Mouse (Mus musculus) midbrain, embryonic 14.5 days (tissue): ENCODE results near the gene Adgre5. TPM values are rescaled to one million over a fixed set of nuclear protein-coding genes. Genes with fewer than 3 reads are reported as not detected.

Experiments used
- ATAC-seq: fragments of 200-750 bp; cut with Nextera tagmentation; 2 replicates; pipeline ENCODE4 v1.8.0; 2017; ENCODE audit warnings: moderate number of reproducible peaks, moderate library complexity; ENCODE audit not compliant: low FRiP score, low TSS enrichment
- DNase-seq: peaks from one replicate; pipeline ENCODE4 v3.0.0-alpha.2; 2015
- H3K27ac ChIP-seq: fragments of 300-500 bp; sonication (generic); replicated peaks from 2 replicates; pipeline ENCODE4 v1.5.1; 2014; ENCODE audit warnings: mild to moderate bottlenecking, low read depth, low read length, moderate library complexity
- H3K27me3 ChIP-seq: fragments of 300-500 bp; sonication (generic); 2 replicates; pipeline ENCODE4 v1.6.1; 2014; ENCODE audit warnings: low read length, control low read depth, mixed read lengths; ENCODE audit not compliant: control insufficient read depth, insufficient read depth
- H3K36me3 ChIP-seq: fragments of 300-500 bp; sonication (generic); 2 replicates; pipeline ENCODE4 v1.6.1; 2014; ENCODE audit warnings: low read length, control low read depth; ENCODE audit not compliant: control insufficient read depth, insufficient read depth
- H3K4me1 ChIP-seq: fragments of 300-500 bp; sonication (generic); 2 replicates; pipeline ENCODE4 v1.6.1; 2014; ENCODE audit warnings: mild to moderate bottlenecking, antibody characterized with exemption, low read length, control low read depth; ENCODE audit not compliant: control insufficient read depth, insufficient read depth
- H3K4me2 ChIP-seq: fragments of 300-500 bp; sonication (generic); 2 replicates; pipeline ENCODE4 v1.6.1; 2014; ENCODE audit warnings: mild to moderate bottlenecking, low read length, moderate library complexity
- H3K4me3 ChIP-seq: fragments of 300-500 bp; sonication (generic); replicated peaks from 2 replicates; pipeline ENCODE4 v1.5.1; 2014; ENCODE audit warnings: low read depth, low read length
- H3K9ac ChIP-seq: fragments of 300-500 bp; sonication (generic); replicated peaks from 2 replicates; pipeline ENCODE4 v1.6.1; 2014; ENCODE audit warnings: mild to moderate bottlenecking, low read length, moderate library complexity
- H3K9me3 ChIP-seq: fragments of 300-500 bp; sonication (generic); 2 replicates; pipeline ENCODE4 v1.6.1; 2016; ENCODE audit warnings: low read length, control low read depth, mixed read lengths; ENCODE audit not compliant: control insufficient read depth
- WGBS: fragments of 180-500 bp; shearing (Covaris S2); extraction: QIAGEN DNeasy Blood & Tissue Kit; methylation state at CpG from one replicate; pipeline ENCODE4 v1.1.7; 2014; 5-methylcytosine and 5-hydroxymethylcytosine counted together
- polyA plus RNA-seq: library from polyadenylated mRNA; unstranded; fragments of >200 nt; fragmentation: Nextera tagmentation; extraction: Ambion mirVana; gene quantifications from 2 replicates; pipeline ENCODE4 v1.2.1, GENCODE M21; 2014

The Adgre5 gene
- polyA plus RNA-seq, 1 experiment from 2014 or later, result 12.3 TPM

DNA sequence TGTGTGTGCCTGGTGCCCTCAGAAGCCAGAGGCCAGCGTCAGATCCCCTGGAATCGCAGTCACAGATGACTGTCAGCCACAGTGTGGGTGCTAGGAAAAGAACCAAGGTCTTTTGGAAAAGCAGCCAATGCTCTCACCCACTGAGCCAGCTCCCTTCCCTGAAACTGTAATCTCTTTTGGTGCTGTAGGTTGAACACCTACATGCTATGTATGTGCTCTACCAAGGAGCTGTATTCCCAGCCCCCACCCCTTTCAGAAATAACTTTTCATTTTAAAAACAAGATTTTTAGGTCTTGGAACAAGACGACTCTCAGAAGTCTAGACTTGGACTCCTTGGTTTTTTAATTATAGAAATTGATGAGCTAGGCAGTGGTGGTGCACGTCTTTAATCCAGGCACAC lies 37.7 kb downstream of the Adgre5 start:
- Histone ChIP-seq H3K36me3 (no peaks in the 10 kb centered on the region), H3K4me3 (no peak overlapping the region), H3K27ac (no peak overlapping the region), H3K27me3 (no peaks in the 10 kb centered on the region), H3K4me2 (no peak overlapping the region), H3K9ac (no peak overlapping the region), H3K4me1 (0 out of 2 replicates have a peak, but pooled peaks cover 3% of the 10 kb centered on the region), H3K9me3 (no peaks in the 10 kb centered on the region)
- no peak for ATAC-seq
- DNase-seq, result no peak
- WGBS, result 86% methylated on average over 4 of the region's 4 CpGs

DNA sequence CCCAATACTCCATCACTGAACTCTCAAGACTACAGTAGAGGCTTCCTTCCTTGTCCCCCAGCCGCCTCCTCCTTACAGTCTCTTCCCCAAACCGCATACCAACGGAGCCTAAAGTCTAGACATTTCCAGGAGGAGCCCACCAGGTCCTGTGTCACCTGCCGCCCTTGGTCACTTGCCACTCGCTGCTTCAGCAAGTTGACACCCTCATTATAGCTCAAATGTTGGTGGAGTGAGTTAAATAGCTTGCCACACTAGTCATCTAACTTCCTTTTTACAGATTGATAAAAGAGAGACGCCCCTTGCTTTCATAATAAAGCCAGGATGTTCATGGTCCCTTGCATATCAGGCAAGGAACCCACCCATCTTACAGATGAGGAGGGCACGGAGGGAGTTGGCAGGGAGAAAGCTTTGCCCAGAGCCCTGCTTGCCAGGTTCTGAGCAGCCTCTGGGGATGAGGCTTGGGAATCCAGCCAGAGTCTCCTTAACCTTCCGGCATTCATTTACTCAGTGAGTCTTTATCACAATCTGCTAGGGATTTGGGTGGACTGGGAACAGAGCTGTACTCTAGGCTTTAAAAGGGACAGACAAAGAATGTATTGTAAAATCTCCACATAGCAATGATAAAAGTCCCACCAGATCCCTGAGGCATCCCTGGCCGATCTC lies 40.6 kb downstream of the Adgre5 start:
- Histone ChIP-seq H3K4me1 (peaks cover 11% of the 10 kb centered on the region; the same call in 1 of the 2 replicates), H3K9ac (0 out of 2 replicates have a peak overlapping the region, but pooled peaks have one; percentile 1), H3K9me3 (no peaks in the 10 kb centered on the region), H3K36me3 (no peaks in the 10 kb centered on the region), H3K27ac (no peak overlapping the region), H3K27me3 (no peaks in the 10 kb centered on the region), H3K4me2 (no peak overlapping the region), H3K4me3 (no peak overlapping the region)
- ATAC-seq (no peak), DNase-seq (no peak)
- 85% methylated on average over 9 of the region's 9 CpGs for WGBS

DNA sequence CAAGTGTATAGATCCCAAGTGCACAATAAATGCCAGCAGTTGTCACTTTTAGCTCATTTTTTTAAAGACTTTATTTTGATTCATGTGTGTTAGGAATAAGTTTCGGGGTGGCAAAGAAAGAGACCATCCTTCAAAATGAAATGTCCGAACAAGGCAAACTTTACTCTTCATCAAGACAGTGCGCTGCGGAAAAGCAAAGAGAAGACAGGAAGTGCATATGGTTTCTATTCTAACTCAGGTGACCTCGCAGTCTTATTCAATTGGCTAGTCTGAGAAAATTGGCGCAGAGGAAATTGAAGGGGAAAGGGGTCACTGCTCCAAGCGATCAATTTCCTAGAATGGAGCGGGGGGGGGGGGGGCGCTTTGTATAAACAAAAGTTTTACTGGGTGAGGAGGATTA lies 41.6 kb downstream of the Adgre5 start:
- Histone ChIP-seq H3K4me2 (peak overlapping the region; percentile 89), H3K27ac (no peak overlapping the region; the same call in 1 of the 2 replicates), H3K9ac (peak overlapping the region; percentile 95), H3K4me1 (peaks cover 11% of the 10 kb centered on the region; the same call in 1 of the 2 replicates), H3K27me3 (no peaks in the 10 kb centered on the region), H3K36me3 (no peaks in the 10 kb centered on the region), H3K9me3 (no peaks in the 10 kb centered on the region), H3K4me3 (peak overlapping the region; percentile 83)
- DNase-seq (peak; percentile 15), ATAC-seq (no peak)
- 48% methylated on average over 9 of the region's 9 CpGs for WGBS

GRCm38 (mm10) chr8:83698661-83699453 lies 42.3 kb downstream of the Adgre5 start, which contains the start of gene Pkn1:
Pkn1 (minus strand) TSS chr8:83699179.
- Histone ChIP-seq H3K4me2 (peak within 1 kb of the TSS; percentile 89), H3K9ac (peak within 1 kb of the TSS; percentile 95), H3K9me3 (no peaks in the 10 kb centered on the region), H3K4me1 (peaks cover 11% of the 10 kb centered on the region; the same call in 1 of the 2 replicates), H3K36me3 (no peaks in the 10 kb centered on the region), H3K27ac (peak within 1 kb of the TSS; percentile 76), H3K4me3 (peak within 1 kb of the TSS; percentile 83), H3K27me3 (no peaks in the 10 kb centered on the region)
- under 1% methylated on average over 71 of the region's 85 CpGs for WGBS
- ATAC-seq (peak; percentile 89), DNase-seq (peak; percentile 87)

GRCm38 (mm10) chr8:83698291-83698660 lies 42.9 kb downstream of the Adgre5 start:
- H3K9me3 ChIP-seq, result no peaks in the 10 kb centered on the region

DNA sequence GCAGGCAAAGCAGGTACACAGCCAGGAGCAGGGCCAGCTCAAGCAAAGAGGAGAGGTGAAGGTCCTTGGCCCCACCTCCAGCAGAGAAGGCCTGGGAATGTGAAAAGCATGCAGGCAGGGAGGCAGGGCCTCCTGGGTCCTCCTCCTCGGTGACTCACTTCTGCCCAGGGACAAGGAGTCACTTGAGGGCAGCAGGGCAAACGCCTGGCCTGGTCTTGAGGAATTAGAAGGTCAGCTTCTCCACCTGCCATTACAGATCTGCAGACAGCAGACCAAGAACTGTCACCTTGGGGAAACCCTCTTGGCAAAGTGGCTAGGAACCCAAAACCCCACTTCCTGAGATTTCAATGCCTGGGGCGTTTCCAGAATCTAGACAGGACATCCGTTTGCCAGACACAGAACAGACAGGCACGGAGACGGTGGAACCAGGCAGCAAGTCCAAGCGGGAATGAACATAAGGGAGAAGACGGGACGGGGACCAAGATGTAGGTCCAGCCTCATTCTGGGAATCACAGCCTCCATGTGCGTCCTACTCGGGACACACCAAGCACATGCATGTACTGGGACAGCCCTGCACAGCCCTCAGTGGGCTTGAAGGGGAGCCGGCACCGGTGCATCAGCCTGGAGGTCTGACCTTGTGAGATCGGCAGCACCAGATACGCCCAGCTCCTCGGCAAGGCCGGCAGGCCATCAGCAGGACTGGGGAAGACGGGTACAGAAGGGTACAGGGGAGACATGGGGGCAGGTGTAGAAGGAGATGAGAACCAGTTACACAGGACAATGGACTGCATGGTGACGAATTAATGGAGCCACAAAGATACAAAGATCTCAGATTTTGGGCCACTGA lies 43.5 kb downstream of the Adgre5 start:
- Histone ChIP-seq H3K27ac (peak overlapping the region; percentile 76; the same call in 1 of the 2 replicates), H3K36me3 (peaks cover 3% of the 10 kb centered on the region; the same call in 1 of the 2 replicates), H3K9ac (peak overlapping the region; percentile 95), H3K4me2 (peak overlapping the region; percentile 89), H3K9me3 (no peaks in the 10 kb centered on the region), H3K27me3 (no peaks in the 10 kb centered on the region), H3K4me3 (peak overlapping the region; percentile 83), H3K4me1 (peaks cover 11% of the 10 kb centered on the region; the same call in 1 of the 2 replicates)
- WGBS, result 64% methylated on average over 19 of the region's 19 CpGs
- DNase-seq (no peak), ATAC-seq (no peak)

More at GRCm38 (mm10) chr8:83698291-83698660, 42.9 kb downstream of the Adgre5 start:
- ATAC-seq, result peak; percentile 3; the same call in 1 of the 2 replicates
- Histone ChIP-seq H3K4me3 (peak overlapping the region; percentile 83), H3K4me2 (peak overlapping the region; percentile 89), H3K27me3 (no peaks in the 10 kb centered on the region), H3K4me1 (peaks cover 11% of the 10 kb centered on the region; the same call in 1 of the 2 replicates), H3K9ac (peak overlapping the region; percentile 95), H3K36me3 (no peaks in the 10 kb centered on the region), H3K27ac (peak overlapping the region; percentile 76)
- 4% methylated on average over 15 of the region's 15 CpGs for WGBS
- peak; percentile 61 for DNase-seq

DNA sequence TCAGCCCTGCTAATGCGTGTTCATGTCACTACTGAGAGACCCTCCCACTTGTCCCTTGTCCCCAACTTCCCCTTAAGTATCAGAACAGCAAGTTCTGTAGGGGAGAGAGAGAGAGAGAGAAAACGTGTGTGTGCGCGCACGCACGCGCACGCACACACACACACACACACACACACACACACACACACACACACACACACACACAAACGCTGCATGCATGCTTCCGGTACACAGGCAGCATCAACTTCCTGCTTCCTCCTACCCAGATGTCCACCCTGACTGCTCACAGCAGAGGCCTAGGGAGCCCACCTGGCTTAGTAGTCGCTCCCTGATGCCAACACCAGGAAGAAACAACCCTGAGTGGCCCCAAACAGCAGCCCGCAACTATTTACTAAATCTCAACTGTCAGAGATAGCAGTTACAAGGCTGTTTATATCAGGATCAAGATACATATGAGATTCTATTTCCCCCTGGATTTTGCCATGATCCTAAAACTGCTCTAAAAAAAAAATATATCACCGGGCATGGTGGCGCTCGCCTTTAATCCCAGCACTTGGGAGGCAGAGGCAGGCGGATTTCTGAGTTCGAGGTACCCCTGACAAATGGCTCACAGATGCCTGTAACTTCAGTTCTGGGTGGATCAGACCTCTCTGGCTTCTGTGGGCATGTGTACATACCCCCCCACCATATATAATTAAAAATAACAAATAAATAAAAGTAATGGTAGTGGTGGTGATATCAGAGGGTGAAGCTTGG lies 45.6 kb downstream of the Adgre5 start:
- H3K9me3 ChIP-seq, result no peaks in the 10 kb centered on the region
- peaks cover 23% of the 10 kb centered on the region for H3K36me3 ChIP-seq
- no peak overlapping the region for H3K4me2 ChIP-seq
- H3K4me1 ChIP-seq, result peaks cover 11% of the 10 kb centered on the region; the same call in 1 of the 2 replicates
- DNase-seq, result no peak
- ATAC-seq, result no peak
- H3K4me3 ChIP-seq, result no peak overlapping the region
- no peak overlapping the region for H3K9ac ChIP-seq
- H3K27ac ChIP-seq, result no peak overlapping the region
- H3K27me3 ChIP-seq, result no peaks in the 10 kb centered on the region
- WGBS, result 93% methylated on average over 17 of the region's 17 CpGs
